Mouse (Mus musculus): Measurements from ENCODE around the gene Mre11a.

Mre11a gene

DNA sequence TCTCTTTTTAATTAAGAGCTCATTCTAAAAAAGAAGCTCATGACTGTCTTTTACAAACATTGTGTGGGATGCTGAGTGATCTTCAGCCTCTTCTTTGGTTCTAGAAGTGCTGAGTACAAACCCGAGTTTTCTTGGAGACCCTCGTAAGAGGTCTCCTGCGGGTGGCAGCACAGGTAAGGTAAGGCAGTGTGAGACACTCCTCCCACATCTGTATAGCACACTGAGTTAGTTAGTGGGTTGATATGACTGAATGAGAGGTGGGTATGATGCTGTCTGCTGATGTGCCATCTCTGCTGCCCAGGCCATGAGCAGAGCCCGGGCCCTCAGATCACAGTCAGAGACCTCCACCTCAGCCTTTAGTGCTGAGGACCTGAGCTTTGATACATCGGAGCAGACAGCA is 40.4 kb downstream of the Mre11a start:
- no peak for DNase-seq (ENCODE audit: low spot score)

DNA sequence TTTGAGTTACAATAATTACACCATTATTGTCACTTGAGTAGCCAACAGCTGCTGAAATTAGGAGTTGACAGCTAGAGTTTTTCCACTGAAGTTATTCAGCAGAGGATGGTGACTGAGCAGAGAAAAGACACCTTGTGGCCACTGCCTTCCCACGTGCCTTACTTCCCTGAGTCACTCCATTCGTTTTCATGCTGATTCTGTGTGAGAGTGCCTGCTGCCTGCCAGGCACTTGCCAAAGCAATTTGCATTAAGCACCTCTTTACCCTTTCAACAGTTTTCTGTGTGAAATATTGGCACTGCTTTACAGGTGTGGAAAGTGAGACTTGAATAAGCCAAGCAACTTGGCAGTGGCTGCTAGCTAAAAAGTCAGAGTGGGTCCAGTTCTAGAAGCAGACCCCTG is 43.4 kb downstream of the Mre11a start:
- no peak for DNase-seq (ENCODE audit: low spot score)

DNA sequence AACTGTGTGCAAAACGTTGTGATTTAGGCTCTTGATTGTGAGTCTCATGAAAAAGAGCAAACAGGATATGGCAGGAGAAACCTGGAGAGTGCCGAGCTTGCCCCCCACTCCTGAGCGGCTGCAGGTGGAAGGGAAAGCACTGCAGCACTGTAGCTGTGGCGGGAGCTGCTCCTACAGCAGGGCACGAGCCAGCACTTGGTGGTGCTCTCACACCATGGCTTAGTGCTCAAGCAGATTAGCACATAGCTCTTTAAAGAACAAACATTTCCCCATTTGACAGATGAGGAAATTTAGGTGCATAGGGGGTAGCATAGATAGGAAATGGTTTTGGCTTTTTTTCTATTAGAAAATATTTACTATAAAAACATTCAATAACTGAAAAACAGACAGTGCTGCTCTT is 47.6 kb downstream of the Mre11a start:
- DNase-seq (ENCODE audit: low spot score) = no peak

DNA sequence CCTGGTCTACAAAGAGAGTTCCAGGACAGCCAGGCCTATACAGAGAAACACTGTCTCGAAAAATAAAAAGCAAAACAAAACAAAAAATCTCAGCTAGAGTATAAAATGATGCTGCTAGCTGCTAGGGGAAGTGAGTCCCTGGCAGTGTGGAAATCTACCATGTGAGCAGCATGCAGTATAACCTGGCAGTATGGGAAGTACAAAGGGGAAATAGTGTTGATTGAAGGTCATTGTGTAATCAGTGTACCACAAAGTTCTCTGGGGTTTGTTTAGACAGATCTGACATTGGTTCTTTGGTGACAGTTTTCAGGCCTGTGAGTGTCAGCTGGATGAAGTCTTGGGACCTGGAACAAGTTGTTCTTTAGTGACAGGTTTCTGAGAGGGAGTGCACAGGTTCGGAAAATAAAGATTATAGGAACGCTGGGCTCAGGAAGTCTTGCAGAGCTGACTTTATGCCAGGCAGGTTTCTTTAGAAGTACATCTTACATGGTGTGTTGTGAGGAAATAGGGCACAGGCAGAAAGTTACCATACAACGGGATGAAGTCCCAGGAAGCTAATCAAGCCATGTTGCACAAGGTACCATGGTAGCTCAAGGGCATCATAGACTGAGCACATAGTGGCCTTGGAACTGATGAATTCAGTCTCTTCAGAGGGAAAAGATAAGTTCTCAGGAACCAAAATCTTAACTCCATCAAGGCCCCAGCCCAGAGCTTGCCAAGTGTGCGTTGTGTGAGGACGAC is 51.1 kb downstream of the Mre11a start:
- DNase-seq (ENCODE audit: low spot score) = no peak

DNA sequence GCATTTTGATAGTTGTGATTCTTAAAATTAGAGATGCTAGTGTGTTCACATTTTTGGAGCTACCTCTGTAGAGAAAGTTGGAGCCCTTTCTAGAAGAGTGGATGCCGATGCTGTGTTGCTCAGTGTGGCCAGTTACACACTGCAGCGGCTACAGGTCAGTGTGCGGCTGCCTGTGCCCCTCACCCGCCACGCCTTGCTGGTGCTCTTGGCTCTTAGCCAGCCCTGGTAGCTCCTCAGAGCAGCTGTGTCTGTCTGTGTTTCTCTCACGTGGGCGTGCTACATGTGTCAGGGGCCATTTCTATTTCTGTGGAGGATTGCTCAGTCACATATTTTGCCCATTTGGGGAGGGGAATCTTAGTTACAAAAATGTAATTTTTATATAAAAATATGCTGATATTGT is 55.1 kb downstream of the Mre11a start:
- DNase-seq (ENCODE audit: low spot score) = peak; percentile 32

DNA sequence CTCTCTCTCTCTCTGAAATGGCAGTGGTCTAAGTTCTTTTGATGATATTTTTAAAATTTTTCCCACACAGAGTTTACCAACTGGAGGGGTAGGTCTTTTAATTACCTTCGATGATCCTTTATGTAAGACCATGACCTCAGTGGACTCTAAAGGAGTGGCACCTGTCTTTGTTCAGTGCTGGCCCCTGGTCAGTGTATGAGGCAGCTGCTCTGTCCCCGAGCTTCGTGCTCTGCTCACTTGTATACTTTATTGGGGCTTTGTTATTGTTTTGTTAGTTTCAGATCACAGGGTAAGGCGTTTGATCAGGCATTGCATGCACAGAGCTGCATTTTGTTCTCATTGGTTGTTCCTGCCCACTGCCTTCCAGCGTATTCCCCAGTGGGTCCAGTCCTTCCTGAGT is 55.5 kb downstream of the Mre11a start:
- no peak for DNase-seq (ENCODE audit: low spot score)

DNA sequence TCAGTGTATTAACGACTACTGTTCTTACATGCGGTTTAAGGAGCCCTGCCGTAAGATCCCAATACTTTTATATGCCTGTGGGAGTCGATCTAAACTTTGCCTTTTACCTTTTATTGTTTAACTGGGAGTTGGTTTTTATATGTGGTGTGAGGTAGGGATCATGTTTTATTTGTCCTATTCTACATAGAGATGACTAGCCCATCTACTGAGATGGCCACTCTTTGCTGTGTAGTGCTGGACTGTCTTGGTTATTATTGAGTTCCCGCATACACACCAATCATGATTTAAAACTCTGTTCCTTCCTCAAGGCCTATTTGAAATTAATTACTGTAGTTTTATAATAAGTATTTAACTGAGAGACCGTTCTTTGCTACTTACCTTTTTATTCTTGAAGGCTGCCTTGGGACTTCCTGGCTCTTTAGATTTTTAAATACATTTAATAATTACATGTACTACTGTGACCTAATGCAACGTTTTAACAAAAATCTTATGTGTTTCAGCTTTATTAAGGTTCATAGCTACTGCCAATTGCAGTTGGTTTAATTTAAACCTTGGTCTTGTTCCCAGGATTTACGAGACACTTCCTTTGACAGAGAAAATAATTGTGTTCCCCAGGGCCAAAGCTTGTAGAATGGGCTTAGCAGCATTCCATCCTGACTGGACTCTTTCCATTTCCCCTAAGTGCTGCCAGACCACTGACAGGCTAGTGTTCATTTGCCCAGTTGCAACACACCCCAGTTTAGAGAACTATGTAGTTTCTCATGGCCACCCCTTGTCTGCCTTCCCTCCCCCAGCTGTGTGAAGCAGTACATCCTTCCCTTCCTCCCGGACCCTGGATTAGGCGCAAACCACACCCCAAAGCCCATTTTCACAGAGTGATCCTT is 57.7 kb downstream of the Mre11a start:
- no peak for DNase-seq (ENCODE audit: low spot score)

DNA sequence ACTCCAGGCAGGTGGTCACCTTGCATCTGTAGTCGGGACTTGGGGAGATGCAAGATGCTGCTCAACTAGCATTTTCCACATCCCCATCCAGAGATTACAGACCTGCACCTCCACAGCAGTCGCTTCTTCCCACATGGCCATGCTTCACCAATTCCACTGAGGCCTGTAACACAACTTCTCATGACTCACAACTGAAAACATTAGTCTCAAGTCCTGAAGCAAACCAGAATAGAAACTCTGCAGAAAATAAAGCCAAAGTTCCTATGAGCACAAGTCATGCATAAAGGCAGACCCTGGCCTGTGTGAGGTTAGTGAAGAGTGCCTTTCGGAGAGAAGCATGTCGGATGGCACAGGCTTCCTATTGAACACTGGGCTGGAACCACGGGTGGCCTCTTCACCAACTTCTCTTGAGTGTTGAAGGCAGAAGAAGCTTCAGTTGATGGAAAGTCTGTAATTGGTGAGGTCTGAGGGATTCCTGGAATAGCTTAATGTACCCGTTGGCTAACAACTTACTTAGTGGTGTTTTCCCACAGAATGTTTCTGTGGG is 58.9 kb downstream of the Mre11a start:
- DNase-seq (ENCODE audit: low spot score) = no peak

DNA sequence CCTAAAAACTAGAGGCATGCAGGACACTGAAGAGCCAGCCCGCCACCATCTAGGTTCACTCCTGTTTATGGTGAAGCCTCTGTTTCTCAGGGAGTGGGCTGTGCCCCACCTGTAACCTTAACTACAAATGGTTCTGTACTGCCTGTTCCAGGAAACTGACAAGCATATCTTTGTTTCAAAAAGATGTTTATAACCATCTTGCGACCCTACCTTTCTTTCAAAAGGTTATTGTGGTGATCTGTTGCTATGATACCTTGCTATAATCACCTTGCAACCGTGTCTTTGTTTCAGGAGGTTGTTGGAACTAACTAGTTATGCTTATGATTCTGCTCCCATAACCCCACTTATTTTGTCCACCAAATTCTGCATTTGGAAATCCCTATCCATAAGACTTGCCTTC is 59.4 kb downstream of the Mre11a start:
- no peak for DNase-seq (ENCODE audit: low spot score)

DNA sequence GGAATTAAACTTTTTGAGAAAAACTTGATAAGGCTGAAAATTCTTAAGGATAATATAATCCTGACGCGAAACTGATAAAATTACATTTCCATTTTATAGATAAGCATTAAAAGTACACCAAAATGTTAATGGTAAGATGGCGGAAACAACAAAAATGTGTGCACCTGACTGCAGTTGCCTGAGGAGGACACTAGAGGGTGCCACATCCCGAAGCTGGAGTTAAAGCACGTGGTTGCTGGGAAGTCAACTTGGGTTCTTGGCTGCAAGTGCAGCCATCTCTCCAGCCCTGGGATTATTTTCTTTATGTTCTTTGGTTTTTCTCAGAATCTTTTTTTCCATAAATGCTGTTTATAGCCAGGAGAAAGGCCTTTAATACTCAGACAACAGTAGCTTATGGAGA is 62.0 kb downstream of the Mre11a start:
- no peak for DNase-seq (ENCODE audit: low spot score)

DNA sequence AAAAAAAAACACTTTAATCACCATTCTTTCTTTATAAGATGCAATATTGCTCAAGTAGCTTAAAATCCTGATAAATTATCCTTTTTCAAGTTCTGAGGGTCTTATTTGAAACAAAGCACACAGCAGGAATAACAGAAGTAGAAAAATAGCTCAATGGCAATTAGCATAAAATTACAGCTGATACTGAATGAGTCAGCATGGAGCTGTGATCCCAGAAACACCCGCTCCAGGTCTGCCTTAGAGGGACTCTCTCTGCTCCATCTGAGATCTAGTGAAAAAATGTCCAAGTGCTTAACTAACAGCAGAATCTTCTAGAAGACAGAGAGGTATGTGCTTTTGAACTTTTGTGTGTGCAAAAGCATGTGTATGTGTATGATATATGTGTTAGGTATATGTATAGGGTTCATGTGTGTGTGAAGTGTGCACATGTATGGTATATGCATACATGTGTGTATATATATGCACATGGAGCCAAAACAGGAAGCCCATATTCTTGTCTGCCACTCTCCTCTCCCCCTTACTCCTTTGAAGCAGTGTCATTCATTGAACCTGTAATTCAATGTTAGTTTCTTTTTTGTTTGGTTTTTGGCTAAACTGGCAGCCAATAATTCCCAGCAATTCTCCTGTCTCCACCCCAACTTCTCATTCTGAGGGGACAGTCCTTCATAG is 63.9 kb downstream of the Mre11a start:
- no peak for DNase-seq (ENCODE audit: low spot score)

DNA sequence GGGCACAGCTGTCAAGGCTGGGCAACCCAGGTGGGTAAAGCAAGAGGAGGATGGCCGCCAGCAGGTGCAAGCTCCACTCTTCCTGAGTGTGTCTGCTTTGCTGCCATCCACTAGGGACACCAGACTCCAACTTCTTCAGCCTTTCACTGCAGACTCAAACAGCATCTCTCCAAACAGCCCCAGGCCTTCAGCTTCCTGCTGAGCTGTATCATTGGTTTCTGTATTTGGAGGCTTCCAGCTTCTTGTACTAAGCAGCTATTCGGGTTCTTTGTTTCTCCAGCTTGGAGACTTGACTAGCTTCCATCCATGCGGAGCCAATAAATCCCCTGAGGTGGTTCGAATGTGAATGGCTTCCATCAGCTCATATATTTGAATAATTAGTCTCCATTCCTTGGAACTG is 70.1 kb downstream of the Mre11a start:
- DNase-seq (ENCODE audit: low spot score) = no peak

DNA sequence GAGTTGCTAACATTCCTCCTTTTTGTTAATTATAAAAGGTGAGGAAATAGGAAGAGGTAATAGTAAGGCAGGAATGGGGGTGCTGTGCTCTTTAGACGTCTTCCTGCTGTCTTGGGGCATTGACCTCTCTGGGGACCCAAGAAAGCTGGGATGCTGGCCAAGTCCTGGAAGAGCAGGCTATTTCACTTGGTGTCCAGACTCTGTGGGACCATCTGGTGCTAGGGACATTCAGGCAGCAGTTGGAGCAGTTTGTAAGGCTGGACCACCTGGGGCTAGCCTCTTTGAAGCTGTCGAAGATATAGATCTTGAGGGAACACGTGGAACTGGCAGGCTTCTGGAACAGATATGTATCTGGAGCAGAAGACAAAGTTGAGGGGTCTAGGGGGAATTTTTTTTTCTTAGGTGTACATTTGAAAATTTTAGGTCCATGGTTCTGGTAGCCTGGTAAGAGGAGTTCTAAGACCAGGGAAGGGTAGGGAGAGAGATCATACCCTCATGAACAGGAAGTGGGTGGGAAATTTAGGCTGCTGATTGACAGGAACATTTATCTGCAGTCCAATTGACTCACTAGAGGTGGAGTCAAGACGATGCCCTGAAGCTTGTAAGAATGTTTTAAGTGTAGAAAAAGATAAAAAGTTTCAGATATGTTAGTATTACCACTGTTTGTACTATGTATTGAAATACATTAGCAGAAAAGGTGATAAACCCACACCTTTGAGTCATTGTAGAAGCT is 72.6 kb downstream of the Mre11a start:
- no peak for DNase-seq (ENCODE audit: low spot score)

DNA sequence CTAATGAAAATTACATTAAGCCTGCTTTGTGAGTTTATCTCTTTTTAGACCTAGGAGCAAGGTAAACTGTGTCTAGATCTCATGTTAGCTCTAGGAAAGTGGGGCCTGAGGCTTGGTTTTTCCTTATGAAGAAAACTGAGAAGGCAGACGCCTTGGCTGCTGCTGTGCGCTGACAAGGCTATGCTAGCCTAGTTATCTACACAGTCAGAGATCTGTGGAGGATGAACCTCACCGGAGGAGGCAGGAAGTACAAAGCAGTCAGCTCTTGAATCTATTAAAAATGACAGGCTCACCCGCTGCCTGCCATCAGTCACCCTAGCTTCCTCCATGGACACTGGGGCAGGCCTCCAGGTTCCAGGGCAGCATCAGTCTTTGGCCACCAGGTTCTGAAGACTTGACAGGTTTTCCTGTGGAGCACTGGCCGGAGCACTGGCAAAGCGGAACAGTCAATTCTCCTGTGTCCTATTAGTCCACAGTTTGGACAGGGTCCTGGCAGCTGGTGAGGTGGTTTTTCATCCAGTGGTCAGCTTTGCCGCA is 73.8 kb downstream of the Mre11a start:
- no peak for DNase-seq (ENCODE audit: low spot score)

DNA sequence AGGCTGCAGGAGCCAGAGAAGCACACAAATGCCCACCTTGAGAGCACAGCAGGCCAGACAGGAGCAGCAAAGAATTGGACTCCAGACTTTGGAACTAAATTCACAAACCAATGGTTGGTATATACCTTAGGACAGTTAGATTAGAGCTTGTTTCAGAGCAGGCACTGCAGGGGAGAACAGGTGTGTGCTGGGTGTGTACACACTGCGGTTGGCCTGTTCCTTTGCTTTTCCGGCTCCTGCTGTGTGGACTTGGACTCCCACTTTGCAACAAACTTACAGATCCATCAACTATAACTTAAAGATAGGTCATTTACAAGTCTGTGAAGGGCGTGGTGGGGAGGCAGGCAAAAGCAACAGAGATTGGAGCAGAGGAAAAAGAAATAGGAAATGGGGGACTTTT is 74.3 kb downstream of the Mre11a start:
- no peak for DNase-seq (ENCODE audit: low spot score)

DNA sequence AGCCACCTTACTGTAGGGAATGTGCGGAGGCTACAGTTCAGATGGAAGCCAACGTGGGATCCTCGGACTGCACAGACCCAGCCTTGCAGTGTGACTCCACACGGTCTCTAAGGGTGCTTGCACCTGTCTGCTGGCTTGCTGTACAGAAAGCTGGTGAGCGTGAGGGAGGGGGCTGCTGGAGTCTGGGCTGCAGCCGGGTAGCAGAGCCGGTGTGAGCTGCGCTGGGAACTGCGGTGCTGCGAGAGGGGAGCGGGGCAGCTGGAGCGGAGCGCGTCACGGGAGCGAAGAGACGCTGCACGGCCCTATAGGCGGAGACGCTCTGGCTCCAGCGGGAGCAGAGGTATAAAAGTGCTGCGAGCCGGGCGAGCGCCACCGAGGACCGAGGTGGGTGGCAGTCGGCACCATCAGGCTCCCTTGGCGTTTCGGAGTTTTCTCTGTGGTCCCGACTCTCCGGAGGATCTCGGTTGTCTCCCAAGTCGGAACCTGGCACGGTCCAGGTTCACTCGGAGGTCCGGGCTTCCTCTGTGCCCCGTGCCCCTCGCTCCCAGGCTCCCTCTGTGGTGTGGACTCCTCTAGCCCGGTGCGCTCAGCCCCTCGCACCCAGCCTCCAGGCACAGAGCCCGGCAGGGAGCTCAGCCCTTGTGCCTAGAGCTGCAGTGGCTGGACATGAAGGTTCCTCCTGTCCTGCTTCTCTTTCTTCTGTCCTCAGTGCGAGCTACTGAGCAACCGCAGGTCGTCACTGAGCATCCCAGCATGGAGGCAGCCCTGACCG is 75.6 kb downstream of the Mre11a start, which contains the start of gene Gpr83:
Gene Gpr83, plus strand, starts transcription at position 343 of the 772 bp plus-strand sequence.
- peak; percentile 26 for DNase-seq (ENCODE audit: low spot score)

DNA sequence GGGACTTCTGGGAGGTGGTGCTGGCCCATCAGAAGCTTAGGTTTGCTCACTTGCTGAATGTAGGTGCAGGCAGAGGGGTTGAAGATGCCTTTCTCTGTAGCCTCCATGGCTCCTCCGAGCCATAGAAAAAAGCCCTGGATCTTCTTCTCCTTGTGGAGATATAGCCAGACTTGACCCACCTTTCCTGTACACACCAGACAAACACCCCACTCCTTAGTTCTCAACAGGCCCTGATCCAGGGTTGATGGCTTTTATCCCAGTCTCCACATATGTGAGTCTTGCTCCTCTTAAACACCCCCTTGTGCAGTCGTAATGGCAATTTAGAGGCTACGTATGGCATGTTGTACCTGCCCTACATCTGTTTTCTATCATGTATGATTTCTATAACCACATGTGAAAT is 78.7 kb downstream of the Mre11a start:
- no peak for DNase-seq (ENCODE audit: low spot score)

DNA sequence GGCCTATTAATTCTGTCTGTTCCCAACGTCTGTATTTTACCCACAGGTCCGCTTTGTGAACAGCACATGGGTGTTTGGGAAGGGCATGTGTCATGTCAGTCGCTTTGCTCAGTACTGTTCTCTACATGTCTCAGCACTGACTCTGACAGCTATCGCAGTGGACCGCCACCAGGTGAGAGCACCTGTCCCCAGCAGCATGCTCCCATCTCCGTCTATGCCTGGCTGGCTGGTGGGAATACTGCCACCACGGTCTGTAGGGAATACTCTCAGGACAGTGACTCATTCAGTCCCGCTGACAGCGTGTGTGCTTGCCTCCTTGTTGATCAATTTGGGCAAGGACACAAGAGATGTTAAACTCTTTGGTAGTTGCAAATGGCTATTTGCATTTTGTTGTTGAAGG is 80.3 kb downstream of the Mre11a start:
- no peak for DNase-seq (ENCODE audit: low spot score)

DNA sequence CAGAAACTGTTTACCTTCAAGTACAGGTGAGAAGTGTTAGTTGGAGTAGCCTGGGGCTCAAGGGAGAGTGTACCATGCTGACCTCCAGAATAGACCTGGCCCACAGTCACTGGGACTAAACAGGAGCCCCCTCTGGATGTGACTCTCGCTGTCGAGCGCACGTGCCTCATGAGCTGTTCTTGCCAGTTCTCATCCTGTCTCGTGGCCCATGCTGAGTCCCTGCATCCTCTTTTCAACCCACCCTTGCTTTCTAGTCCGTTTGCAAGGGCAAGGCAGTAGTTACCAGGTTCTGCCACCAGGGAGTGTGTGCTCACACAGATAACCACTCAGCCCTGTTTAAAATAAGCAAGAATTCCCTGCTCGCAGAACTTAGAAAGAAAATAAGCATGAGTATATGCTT is 82.5 kb downstream of the Mre11a start:
- DNase-seq (ENCODE audit: low spot score) = peak; percentile 16

DNA sequence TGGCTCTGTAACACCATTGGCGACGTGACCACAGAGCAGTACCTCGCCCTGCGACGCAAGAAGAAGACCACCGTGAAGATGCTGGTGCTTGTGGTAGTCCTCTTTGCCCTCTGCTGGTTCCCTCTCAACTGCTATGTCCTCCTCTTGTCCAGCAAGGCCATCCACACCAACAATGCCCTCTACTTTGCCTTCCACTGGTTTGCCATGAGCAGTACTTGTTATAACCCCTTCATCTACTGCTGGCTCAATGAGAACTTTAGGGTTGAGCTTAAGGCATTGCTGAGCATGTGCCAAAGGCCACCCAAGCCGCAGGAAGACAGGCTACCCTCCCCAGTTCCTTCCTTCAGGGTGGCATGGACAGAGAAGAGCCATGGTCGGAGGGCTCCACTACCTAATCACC is 83.9 kb downstream of the Mre11a start:
- no peak for DNase-seq (ENCODE audit: low spot score)

DNA sequence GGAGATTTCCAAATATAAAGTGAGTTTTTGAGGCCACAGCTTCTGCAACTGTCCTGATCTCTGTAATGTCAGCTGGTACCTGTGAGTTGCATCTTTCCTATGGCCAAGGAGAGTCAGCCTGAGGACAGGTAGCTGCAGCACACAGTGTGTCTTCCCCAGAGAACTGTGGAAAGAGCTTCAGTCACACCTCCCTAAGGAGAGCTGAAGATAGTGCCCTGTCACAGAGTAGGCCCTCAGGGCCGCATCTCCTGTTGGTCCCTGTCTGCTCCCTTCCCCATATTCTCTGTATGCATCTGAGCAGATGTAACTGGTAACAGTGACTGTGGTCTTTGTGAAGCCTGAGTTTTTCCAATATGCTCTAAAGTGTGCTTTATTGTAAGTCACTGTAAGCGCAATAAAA is 85.9 kb downstream of the Mre11a start:
- no peak for DNase-seq (ENCODE audit: low spot score)
